Mouse (Mus musculus) myocyte (in vitro differentiated cells): ENCODE results near the gene Zswim3. TPM values are rescaled to one million over a fixed set of nuclear protein-coding genes. Genes with fewer than 3 reads are reported as not detected.

ENCODE experiments used
- H3K27me3 ChIP-seq: one replicate; pipeline ENCODE4 v1.6.1; 2011; ENCODE audit not compliant: control insufficient read depth, insufficient read depth, insufficient read length
- H3K36me3 ChIP-seq: one replicate; pipeline ENCODE4 v1.6.1; 2011; ENCODE audit not compliant: control insufficient read depth, insufficient read depth
- H3K4me2 ChIP-seq: one replicate; pipeline ENCODE4 v1.6.1; 2011; ENCODE audit warnings: low read depth, control low read depth
- H3K4me3 ChIP-seq: one replicate; pipeline ENCODE4 v1.5.1; 2011; ENCODE audit warnings: mild to moderate bottlenecking, control low read depth, moderate library complexity
- H3K79me2 ChIP-seq: one replicate; pipeline ENCODE4 v1.6.1; 2011; ENCODE audit not compliant: control insufficient read depth, insufficient read depth
- H3ac ChIP-seq: one replicate; pipeline ENCODE4 v1.6.1; 2011; ENCODE audit not compliant: control insufficient read depth, insufficient read length
- CEBPB ChIP-seq: IDR thresholded peaks from 2 replicates; pipeline ENCODE4 v1.6.1; 2011; ENCODE audit warnings: mild to moderate bottlenecking, moderate library complexity; ENCODE audit not compliant: poor library complexity, insufficient read depth, severe bottlenecking
- E2F4 ChIP-seq: IDR thresholded peaks from one replicate; pipeline ENCODE4 v1.6.1; 2011; ENCODE audit warnings: mild to moderate bottlenecking, control low read depth, moderate library complexity; ENCODE audit not compliant: insufficient read depth
- MAX ChIP-seq: IDR thresholded peaks from one replicate; pipeline ENCODE4 v1.6.1; 2011; ENCODE audit warnings: low read depth, mild to moderate bottlenecking, control low read depth
- MYOD1 ChIP-seq, 3 experiments: IDR thresholded peaks; one replicate each; pipeline ENCODE4 v1.6.1; 2011; ENCODE audit warnings: control low read depth in 2 of 3, low read depth in 2 of 3, mild to moderate bottlenecking in 2 of 3, moderate library complexity in 1 of 3; ENCODE audit not compliant: insufficient read length in 2 of 3, control insufficient read depth in 1 of 3
- MYOG ChIP-seq, 3 experiments: IDR thresholded peaks; one replicate each; pipeline ENCODE4 v1.6.1; 2011; ENCODE audit warnings: control low read depth in 2 of 3, low read depth in 2 of 3, mild to moderate bottlenecking in 2 of 3; ENCODE audit not compliant: insufficient read length in 2 of 3, control insufficient read depth in 1 of 3, insufficient read depth in 1 of 3
- POLR2A ChIP-seq: IDR thresholded peaks from one replicate; pipeline ENCODE4 v1.6.1; 2011; ENCODE audit warnings: low read depth, mild to moderate bottlenecking, control low read depth, moderate library complexity; ENCODE audit not compliant: insufficient read length
- POLR2AphosphoS2 ChIP-seq: IDR thresholded peaks from one replicate; pipeline ENCODE4 v1.6.1; 2011; ENCODE audit warnings: low read depth, control low read depth; ENCODE audit not compliant: insufficient read length
- REST ChIP-seq: IDR thresholded peaks from one replicate; pipeline ENCODE4 v1.6.1; 2011; ENCODE audit warnings: mild to moderate bottlenecking, control low read depth, moderate library complexity; ENCODE audit not compliant: insufficient read depth, insufficient read length
- SRF ChIP-seq: IDR thresholded peaks from one replicate; pipeline ENCODE4 v1.6.1; 2011; ENCODE audit warnings: low read depth; ENCODE audit not compliant: control insufficient read depth, insufficient read length
- TCF12 ChIP-seq: IDR thresholded peaks from one replicate; pipeline ENCODE4 v1.6.1; 2011; ENCODE audit warnings: mild to moderate bottlenecking, control low read depth; ENCODE audit not compliant: poor library complexity, insufficient read depth, severe bottlenecking
- TCF3 ChIP-seq: IDR thresholded peaks from one replicate; pipeline ENCODE4 v1.6.1; 2011; ENCODE audit warnings: low read depth, control low read depth; ENCODE audit not compliant: insufficient read length
- USF1 ChIP-seq: IDR thresholded peaks from one replicate; pipeline ENCODE4 v1.6.1; 2011; ENCODE audit warnings: low read depth, mild to moderate bottlenecking, control low read depth, moderate library complexity
- polyA plus RNA-seq: library from polyadenylated mRNA; unstranded; fragments of >200 nt; fragmentation: generic; extraction: Trizol; gene quantifications from one replicate; pipeline ENCODE4 v1.2.1, GENCODE M21; 2012; ENCODE audit warnings: missing spikeins

Zswim3 gene
- polyA plus RNA-seq, 1 experiment = 3.3 TPM

DNA sequence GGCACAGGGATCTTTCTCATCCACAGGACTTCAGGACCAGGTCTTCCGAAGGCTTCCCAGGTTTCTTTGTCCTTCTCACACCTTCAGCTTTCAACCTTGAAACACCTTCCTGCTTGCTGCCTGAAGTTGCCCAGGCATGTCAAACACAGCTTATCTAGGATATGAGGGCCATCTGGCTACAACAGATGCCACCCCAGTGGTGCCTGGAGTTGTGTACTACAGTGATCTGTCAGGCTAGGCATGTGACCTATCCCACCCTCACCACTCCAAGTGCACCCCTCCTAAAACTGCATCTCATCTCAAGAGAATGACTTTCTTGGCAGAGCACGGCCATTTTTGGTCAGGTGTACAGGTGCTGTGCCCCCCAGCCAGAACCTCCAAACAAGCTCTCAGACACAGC, 43.4 kb upstream of the Zswim3 start:
- no peak overlapping the region for H3K4me2 ChIP-seq
- H3K27me3 ChIP-seq = no peaks in the 10 kb centered on the region
- H3K36me3 ChIP-seq = peaks cover 60% of the 10 kb centered on the region
- no peaks in the 10 kb centered on the region for H3K79me2 ChIP-seq
- no peak overlapping the region for H3K4me3 ChIP-seq
- no peak overlapping the region for H3ac ChIP-seq
- TF ChIP-seq E2F4 (no peak), MYOD1 (IDR thresholded peaks at IDR 0.05; ENCODE audit: control insufficient read depth in 1 of 3, insufficient read length in 2 of 3, low read depth in 2 of 3) (no peak), MYOG (IDR thresholded peaks at IDR 0.05; ENCODE audit: control insufficient read depth in 1 of 3, insufficient read depth in 1 of 3, insufficient read length in 2 of 3, low read depth in 2 of 3) (no peak), POLR2AphosphoS2 (no peak), REST (no peak)

DNA sequence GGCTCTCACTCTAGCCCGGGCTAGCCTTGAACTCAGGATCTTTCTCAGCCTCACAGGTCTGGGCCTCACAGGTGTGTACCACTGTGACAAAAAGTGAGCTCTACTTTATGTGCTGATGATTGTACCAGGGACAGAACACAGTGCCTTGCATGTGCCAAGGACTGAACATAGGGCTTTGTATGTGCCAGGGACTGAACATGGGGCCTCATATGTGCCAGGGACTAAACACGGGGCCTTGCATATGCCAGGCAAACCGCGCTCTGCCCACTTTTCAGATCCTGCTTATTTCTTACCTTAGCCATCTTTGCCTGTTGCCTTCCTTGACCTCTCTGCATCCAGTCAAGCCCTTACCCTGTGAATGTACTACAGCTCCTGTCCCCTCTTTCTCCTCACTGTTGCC, 42.9 kb upstream of the Zswim3 start:
- no peaks in the 10 kb centered on the region for H3K27me3 ChIP-seq
- no peak overlapping the region for H3ac ChIP-seq
- no peaks in the 10 kb centered on the region for H3K79me2 ChIP-seq
- H3K4me3 ChIP-seq = no peak overlapping the region
- H3K4me2 ChIP-seq = no peak overlapping the region
- TF ChIP-seq TCF3 = no peak
- no peak for TF ChIP-seq POLR2A
- TF ChIP-seq POLR2AphosphoS2 = no peak
- TF ChIP-seq SRF = no peak
- H3K36me3 ChIP-seq = peaks cover 55% of the 10 kb centered on the region

GRCm38 (mm10) chr2:164762593-164762992, 42.3 kb upstream of the Zswim3 start:
- H3K27me3 ChIP-seq = no peaks in the 10 kb centered on the region
- H3K36me3 ChIP-seq = peaks cover 50% of the 10 kb centered on the region
- no peak overlapping the region for H3ac ChIP-seq
- no peak for TF ChIP-seq USF1
- TF ChIP-seq TCF3 = no peak
- TF ChIP-seq E2F4 = no peak
- TF ChIP-seq POLR2A = no peak
- no peak for TF ChIP-seq MYOG (IDR thresholded peaks at IDR 0.05; ENCODE audit: control insufficient read depth in 1 of 3, insufficient read depth in 1 of 3, insufficient read length in 2 of 3, low read depth in 2 of 3)
- no peak for TF ChIP-seq REST
- no peak for TF ChIP-seq MAX
- no peak for TF ChIP-seq TCF12
- no peak for TF ChIP-seq CEBPB
- no peak for TF ChIP-seq MYOD1 (IDR thresholded peaks at IDR 0.05; ENCODE audit: control insufficient read depth in 1 of 3, insufficient read length in 2 of 3, low read depth in 2 of 3)
- TF ChIP-seq POLR2AphosphoS2 = no peak
- TF ChIP-seq SRF = no peak
- no peak overlapping the region for H3K4me2 ChIP-seq
- no peak overlapping the region for H3K4me3 ChIP-seq
- no peaks in the 10 kb centered on the region for H3K79me2 ChIP-seq

DNA sequence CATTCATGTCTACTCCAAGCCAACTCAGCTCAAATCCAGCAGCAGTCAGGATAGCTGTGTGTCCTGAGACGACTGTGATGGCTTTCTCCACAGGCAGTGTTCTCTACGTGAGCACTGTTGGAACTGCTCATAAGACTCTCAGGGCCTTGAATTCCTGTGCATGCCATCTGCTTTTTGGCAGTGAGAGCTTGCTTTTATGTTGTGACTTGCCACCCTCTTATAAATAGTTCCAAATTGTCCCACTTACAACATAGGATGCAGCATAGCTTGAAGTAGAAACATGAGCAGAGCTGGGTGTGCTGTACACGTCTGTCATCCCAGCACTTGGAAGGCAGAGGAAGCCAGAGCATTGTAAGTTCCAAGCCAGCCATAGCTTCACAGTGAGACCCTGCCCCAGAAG, 39.1 kb upstream of the Zswim3 start:
- TF ChIP-seq USF1 = no peak
- no peak for TF ChIP-seq E2F4
- TF ChIP-seq POLR2A = no peak
- no peak for TF ChIP-seq POLR2AphosphoS2
- no peak for TF ChIP-seq MYOG (IDR thresholded peaks at IDR 0.05; ENCODE audit: control insufficient read depth in 1 of 3, insufficient read depth in 1 of 3, insufficient read length in 2 of 3, low read depth in 2 of 3)
- no peak for TF ChIP-seq MYOD1 (IDR thresholded peaks at IDR 0.05; ENCODE audit: control insufficient read depth in 1 of 3, insufficient read length in 2 of 3, low read depth in 2 of 3)
- no peak for TF ChIP-seq TCF12
- TF ChIP-seq CEBPB = no peak
- no peak for TF ChIP-seq MAX
- no peak for TF ChIP-seq SRF
- no peak for TF ChIP-seq TCF3
- no peak for TF ChIP-seq REST
- H3K79me2 ChIP-seq = peaks cover 11% of the 10 kb centered on the region
- H3K27me3 ChIP-seq = no peaks in the 10 kb centered on the region

DNA sequence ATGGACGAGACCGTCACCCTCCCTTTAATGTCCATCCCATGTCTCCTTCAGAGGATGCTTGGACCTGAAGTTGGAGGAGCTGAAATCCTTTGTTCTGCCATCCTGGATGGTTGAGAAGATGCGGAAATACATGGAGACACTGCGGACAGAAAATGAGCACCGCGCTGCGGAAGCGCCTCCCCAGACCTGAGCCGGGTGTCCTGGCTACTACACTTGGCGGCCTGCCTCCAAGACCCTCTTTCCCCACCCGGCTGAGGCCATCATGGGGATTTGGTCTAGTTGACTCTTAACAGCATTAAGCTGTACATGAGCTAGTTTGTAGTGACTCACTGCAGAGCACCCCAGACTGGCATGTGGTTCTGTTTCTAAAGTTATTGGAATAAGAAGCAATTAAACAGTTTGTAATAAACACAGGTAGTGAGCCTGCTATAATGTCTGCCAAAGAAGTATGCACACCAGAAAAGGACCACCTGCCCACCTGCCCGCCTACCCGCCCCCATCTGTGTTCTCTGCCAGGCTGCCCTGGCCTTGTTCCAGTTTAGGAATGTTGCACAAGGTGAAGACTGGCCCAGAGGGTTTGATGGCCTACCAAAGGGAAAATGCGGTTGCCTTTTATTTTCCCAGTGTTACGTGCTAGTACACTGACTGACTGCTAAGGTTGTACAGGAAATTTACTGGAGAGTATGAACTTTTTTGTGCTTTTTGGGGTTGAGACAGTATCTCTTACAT, 36.9 kb upstream of the Zswim3 start:
- no peak overlapping the region for H3ac ChIP-seq
- H3K36me3 ChIP-seq = peaks cover 16% of the 10 kb centered on the region
- TF ChIP-seq TCF12 (no peak), MYOG (IDR thresholded peaks at IDR 0.05; ENCODE audit: control insufficient read depth in 1 of 3, insufficient read depth in 1 of 3, insufficient read length in 2 of 3, low read depth in 2 of 3) (no peak), E2F4 (no peak), USF1 (no peak), REST (no peak), MAX (no peak), CEBPB (no peak)
- H3K4me2 ChIP-seq = no peak overlapping the region
- H3K27me3 ChIP-seq = no peaks in the 10 kb centered on the region
- H3K79me2 ChIP-seq = peaks cover 13% of the 10 kb centered on the region
- no peak overlapping the region for H3K4me3 ChIP-seq

More for the DNA sequence above, 39.1 kb upstream of the Zswim3 start:
- Histone ChIP-seq H3ac (no peak overlapping the region), H3K36me3 (peaks cover 31% of the 10 kb centered on the region), H3K4me3 (no peak overlapping the region), H3K4me2 (no peak overlapping the region)
